Mouse (Mus musculus) myocyte (in vitro differentiated cells): Measurements from ENCODE around the gene Arntl. TPM values are rescaled to one million over a fixed set of nuclear protein-coding genes. Genes with fewer than 3 reads are reported as not detected.

ENCODE experiments used
- H3K27me3 ChIP-seq: one replicate; pipeline ENCODE4 v1.6.1; 2011; ENCODE audit not compliant: control insufficient read depth, insufficient read depth, insufficient read length
- H3K36me3 ChIP-seq: one replicate; pipeline ENCODE4 v1.6.1; 2011; ENCODE audit not compliant: control insufficient read depth, insufficient read depth
- H3K4me2 ChIP-seq: one replicate; pipeline ENCODE4 v1.6.1; 2011; ENCODE audit warnings: low read depth, control low read depth
- H3K4me3 ChIP-seq: one replicate; pipeline ENCODE4 v1.5.1; 2011; ENCODE audit warnings: mild to moderate bottlenecking, control low read depth, moderate library complexity
- H3K79me2 ChIP-seq: one replicate; pipeline ENCODE4 v1.6.1; 2011; ENCODE audit not compliant: control insufficient read depth, insufficient read depth
- H3ac ChIP-seq: one replicate; pipeline ENCODE4 v1.6.1; 2011; ENCODE audit not compliant: control insufficient read depth, insufficient read length
- CEBPB ChIP-seq: IDR thresholded peaks from 2 replicates; pipeline ENCODE4 v1.6.1; 2011; ENCODE audit warnings: mild to moderate bottlenecking, moderate library complexity; ENCODE audit not compliant: poor library complexity, insufficient read depth, severe bottlenecking
- E2F4 ChIP-seq: IDR thresholded peaks from one replicate; pipeline ENCODE4 v1.6.1; 2011; ENCODE audit warnings: mild to moderate bottlenecking, control low read depth, moderate library complexity; ENCODE audit not compliant: insufficient read depth
- MAX ChIP-seq: IDR thresholded peaks from one replicate; pipeline ENCODE4 v1.6.1; 2011; ENCODE audit warnings: low read depth, mild to moderate bottlenecking, control low read depth
- MYOD1 ChIP-seq, 3 experiments: IDR thresholded peaks; one replicate each; pipeline ENCODE4 v1.6.1; 2011; ENCODE audit warnings: control low read depth in 2 of 3, low read depth in 2 of 3, mild to moderate bottlenecking in 2 of 3, moderate library complexity in 1 of 3; ENCODE audit not compliant: insufficient read length in 2 of 3, control insufficient read depth in 1 of 3
- MYOG ChIP-seq, 3 experiments: IDR thresholded peaks; one replicate each; pipeline ENCODE4 v1.6.1; 2011; ENCODE audit warnings: control low read depth in 2 of 3, low read depth in 2 of 3, mild to moderate bottlenecking in 2 of 3; ENCODE audit not compliant: insufficient read length in 2 of 3, control insufficient read depth in 1 of 3, insufficient read depth in 1 of 3
- POLR2A ChIP-seq: IDR thresholded peaks from one replicate; pipeline ENCODE4 v1.6.1; 2011; ENCODE audit warnings: low read depth, mild to moderate bottlenecking, control low read depth, moderate library complexity; ENCODE audit not compliant: insufficient read length
- POLR2AphosphoS2 ChIP-seq: IDR thresholded peaks from one replicate; pipeline ENCODE4 v1.6.1; 2011; ENCODE audit warnings: low read depth, control low read depth; ENCODE audit not compliant: insufficient read length
- REST ChIP-seq: IDR thresholded peaks from one replicate; pipeline ENCODE4 v1.6.1; 2011; ENCODE audit warnings: mild to moderate bottlenecking, control low read depth, moderate library complexity; ENCODE audit not compliant: insufficient read depth, insufficient read length
- SRF ChIP-seq: IDR thresholded peaks from one replicate; pipeline ENCODE4 v1.6.1; 2011; ENCODE audit warnings: low read depth; ENCODE audit not compliant: control insufficient read depth, insufficient read length
- TCF12 ChIP-seq: IDR thresholded peaks from one replicate; pipeline ENCODE4 v1.6.1; 2011; ENCODE audit warnings: mild to moderate bottlenecking, control low read depth; ENCODE audit not compliant: poor library complexity, insufficient read depth, severe bottlenecking
- TCF3 ChIP-seq: IDR thresholded peaks from one replicate; pipeline ENCODE4 v1.6.1; 2011; ENCODE audit warnings: low read depth, control low read depth; ENCODE audit not compliant: insufficient read length
- USF1 ChIP-seq: IDR thresholded peaks from one replicate; pipeline ENCODE4 v1.6.1; 2011; ENCODE audit warnings: low read depth, mild to moderate bottlenecking, control low read depth, moderate library complexity
- polyA plus RNA-seq: library from polyadenylated mRNA; unstranded; fragments of >200 nt; fragmentation: generic; extraction: Trizol; gene quantifications from one replicate; pipeline ENCODE4 v1.2.1, GENCODE M21; 2012; ENCODE audit warnings: missing spikeins

Arntl gene
- polyA plus RNA-seq, 1 experiment = 10.5 TPM

- Histone ChIP-seq H3ac (no peak overlapping the region), H3K27me3 (no peaks in the 10 kb centered on the region), H3K4me2 (no peak overlapping the region), H3K79me2 (peaks cover 11% of the 10 kb centered on the region), H3K36me3 (peaks cover 10% of the 10 kb centered on the region), H3K4me3 (no peak overlapping the region)
- TF ChIP-seq POLR2A (no peak), MYOD1 (IDR thresholded peaks at IDR 0.05; ENCODE audit: control insufficient read depth in 1 of 3, insufficient read length in 2 of 3, low read depth in 2 of 3) (no peak), USF1 (no peak), SRF (no peak), MYOG (IDR thresholded peaks at IDR 0.05; ENCODE audit: control insufficient read depth in 1 of 3, insufficient read depth in 1 of 3, insufficient read length in 2 of 3, low read depth in 2 of 3) (no peak), E2F4 (no peak), TCF3 (no peak), REST (no peak), CEBPB (no peak), MAX (no peak)
Measured at GRCm38 (mm10) chr7:113239448-113240130, 32.3 kb downstream of the Arntl start.

GRCm38 (mm10) chr7:113240438-113240837 is 33.2 kb downstream of the Arntl start:
- Histone ChIP-seq H3K4me2 (no peak overlapping the region), H3K4me3 (no peak overlapping the region), H3K36me3 (peaks cover 10% of the 10 kb centered on the region), H3K27me3 (no peaks in the 10 kb centered on the region), H3K79me2 (peaks cover 11% of the 10 kb centered on the region), H3ac (no peak overlapping the region)
- TF ChIP-seq POLR2A (no peak), USF1 (no peak), MYOD1 (IDR thresholded peaks at IDR 0.05; ENCODE audit: control insufficient read depth in 1 of 3, insufficient read length in 2 of 3, low read depth in 2 of 3) (no peak), TCF12 (no peak), CEBPB (no peak), TCF3 (no peak), POLR2AphosphoS2 (no peak), REST (no peak), SRF (no peak)

GRCm38 (mm10) chr7:113241901-113242661 is 34.8 kb downstream of the Arntl start:
- TF ChIP-seq E2F4 (no peak), SRF (no peak), CEBPB (peak; percentile 27; the same call in 1 of the 2 replicates), POLR2AphosphoS2 (no peak), TCF12 (peak; percentile 34), REST (no peak), USF1 (no peak), MYOD1 (IDR thresholded peaks at IDR 0.05; ENCODE audit: control insufficient read depth in 1 of 3, insufficient read length in 2 of 3, low read depth in 2 of 3) (peak in 2 of 3 experiments; percentile 30 to 43), MYOG (IDR thresholded peaks at IDR 0.05; ENCODE audit: control insufficient read depth in 1 of 3, insufficient read depth in 1 of 3, insufficient read length in 2 of 3, low read depth in 2 of 3) (no peak)
- peaks cover 21% of the 10 kb centered on the region for H3K79me2 ChIP-seq
- no peak overlapping the region for H3ac ChIP-seq
- no peaks in the 10 kb centered on the region for H3K36me3 ChIP-seq
- no peak overlapping the region for H3K4me3 ChIP-seq
- H3K27me3 ChIP-seq = no peaks in the 10 kb centered on the region
- peak overlapping the region; percentile 66 for H3K4me2 ChIP-seq

DNA sequence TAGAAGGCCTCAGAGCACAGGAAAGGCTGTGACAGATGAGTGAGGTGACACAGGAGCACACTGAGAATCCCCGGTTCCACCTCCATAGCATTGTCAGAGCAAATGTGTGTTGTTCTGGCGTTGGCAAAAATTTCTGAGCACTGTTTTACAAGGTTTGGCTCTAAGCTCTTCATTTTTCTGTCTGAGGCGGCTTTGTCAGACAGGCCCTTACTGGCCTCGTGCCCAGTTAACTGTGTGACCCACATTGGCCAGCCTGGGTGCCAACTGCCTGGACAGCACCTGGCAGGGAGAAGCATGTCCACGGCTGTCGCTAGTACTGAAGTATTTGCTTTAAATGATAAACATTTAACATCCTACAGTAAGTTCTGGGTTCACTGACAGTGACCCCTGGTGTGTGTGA is 35.4 kb downstream of the Arntl start:
- H3ac ChIP-seq = no peak overlapping the region
- H3K27me3 ChIP-seq = no peaks in the 10 kb centered on the region
- H3K36me3 ChIP-seq = no peaks in the 10 kb centered on the region
- H3K4me3 ChIP-seq = no peak overlapping the region
- peaks cover 27% of the 10 kb centered on the region for H3K79me2 ChIP-seq
- TF ChIP-seq POLR2A (no peak), MYOD1 (IDR thresholded peaks at IDR 0.05; ENCODE audit: control insufficient read depth in 1 of 3, insufficient read length in 2 of 3, low read depth in 2 of 3) (peak in 2 of 3 experiments; percentile 33 to 75), E2F4 (no peak), TCF12 (no peak), MAX (no peak), MYOG (IDR thresholded peaks at IDR 0.05; ENCODE audit: control insufficient read depth in 1 of 3, insufficient read depth in 1 of 3, insufficient read length in 2 of 3, low read depth in 2 of 3) (peak in 1 of 3 experiments; percentile 55), CEBPB (no peak)
- peak overlapping the region; percentile 65 for H3K4me2 ChIP-seq

DNA sequence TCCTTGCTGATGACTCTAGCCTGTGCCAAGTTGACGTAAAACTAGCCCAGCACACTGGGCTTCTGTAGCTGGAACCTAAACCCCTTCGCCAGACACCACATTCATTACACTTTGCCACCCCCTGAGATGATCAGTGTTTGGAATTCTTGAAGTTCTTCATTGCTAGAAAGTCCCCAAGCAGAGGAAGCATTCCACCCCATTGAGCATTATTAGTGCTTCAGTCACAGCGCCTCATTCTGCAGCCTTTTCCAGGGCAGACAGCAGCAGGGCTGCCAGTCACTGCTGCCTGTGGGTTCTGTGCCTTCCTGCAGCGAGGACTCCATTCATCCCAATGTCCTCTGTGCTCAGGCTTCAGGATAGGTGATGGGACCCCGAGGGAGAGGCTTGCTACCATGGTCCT is 37.9 kb downstream of the Arntl start:
- H3K27me3 ChIP-seq = no peaks in the 10 kb centered on the region

More for the DNA sequence above, 37.9 kb downstream of the Arntl start:
- H3K79me2 ChIP-seq = peaks cover 33% of the 10 kb centered on the region
- no peak overlapping the region for H3ac ChIP-seq
- no peaks in the 10 kb centered on the region for H3K36me3 ChIP-seq
- no peak overlapping the region for H3K4me2 ChIP-seq
- no peak overlapping the region for H3K4me3 ChIP-seq
- no peak for TF ChIP-seq MYOG (IDR thresholded peaks at IDR 0.05; ENCODE audit: control insufficient read depth in 1 of 3, insufficient read depth in 1 of 3, insufficient read length in 2 of 3, low read depth in 2 of 3)
- TF ChIP-seq POLR2AphosphoS2 = no peak
- no peak for TF ChIP-seq POLR2A
